Mouse (Mus musculus): ENCODE data around the gene Gm10974.

- TF ChIP-seq POLR2A (IDR thresholded peaks at IDR 0.05; ENCODE audit: low read depth, low read length) (no peak), CTCF (IDR thresholded peaks at IDR 0.05; ENCODE audit: extremely low read depth, insufficient read depth, insufficient read length, insufficient replicate concordance) (no peak)
Measured at GRCm38 (mm10) chr7:66323252-66324015, 42.3 kb upstream of the Gm10974 start.

All from spleen, adult 2 months (tissue).